Mouse (Mus musculus) stomach, embryonic 14.5 days (tissue): ENCODE measurements around the gene Trabd2b. TPM values are rescaled to one million over a fixed set of nuclear protein-coding genes. Genes with fewer than 3 reads are reported as not detected.

Experiments
- ATAC-seq: fragments of 200-750 bp; cut with Nextera tagmentation; 2 replicates; pipeline ENCODE4 v1.8.0; 2017; ENCODE audit warnings: low read depth, moderate TSS enrichment; ENCODE audit not compliant: insufficient number of reproducible peaks, insufficient read depth, low FRiP score
- H3K27ac ChIP-seq: fragments of 300-500 bp; sonication (generic); 2 replicates; pipeline ENCODE4 v1.5.1; 2014; ENCODE audit warnings: mild to moderate bottlenecking, low read length, moderate library complexity, mixed read lengths
- H3K27me3 ChIP-seq: fragments of 300-500 bp; sonication (generic); 2 replicates; pipeline ENCODE4 v1.6.1; 2014; ENCODE audit warnings: low read length, control low read depth, mixed read lengths; ENCODE audit not compliant: control insufficient read depth, insufficient read depth
- H3K36me3 ChIP-seq: fragments of 300-500 bp; sonication (generic); 2 replicates; pipeline ENCODE4 v1.6.1; 2014; ENCODE audit warnings: mild to moderate bottlenecking, control low read depth, low read length, moderate library complexity, mixed read lengths; ENCODE audit not compliant: control insufficient read depth, insufficient read depth
- H3K4me1 ChIP-seq: fragments of 300-500 bp; sonication (generic); 2 replicates; pipeline ENCODE4 v1.6.1; 2014; ENCODE audit warnings: low read length, control low read depth, mixed read lengths; ENCODE audit not compliant: control insufficient read depth, insufficient read depth
- H3K4me2 ChIP-seq: fragments of 300-500 bp; sonication (generic); replicated peaks from 2 replicates; pipeline ENCODE4 v1.6.1; 2014; ENCODE audit warnings: low read depth, low read length, control low read depth
- H3K4me3 ChIP-seq: fragments of 300-500 bp; sonication (generic); 2 replicates; pipeline ENCODE4 v1.5.1; 2014; ENCODE audit warnings: low read depth, low read length, control low read depth
- H3K9ac ChIP-seq: fragments of 300-500 bp; sonication (generic); replicated peaks from 2 replicates; pipeline ENCODE4 v1.6.1; 2014; ENCODE audit warnings: low read depth, mild to moderate bottlenecking, control low read depth, low read length, moderate library complexity, mixed read lengths
- H3K9me3 ChIP-seq: fragments of 300-500 bp; sonication (generic); 2 replicates; pipeline ENCODE4 v1.6.1; 2016; ENCODE audit warnings: low read depth, low read length, control low read depth; ENCODE audit not compliant: control insufficient read depth
- WGBS: fragments of 180-500 bp; shearing (Covaris S2); extraction: QIAGEN DNeasy Blood & Tissue Kit; methylation state at CpG from one replicate; pipeline ENCODE4 v1.1.7; 2014; 5-methylcytosine and 5-hydroxymethylcytosine counted together
- polyA plus RNA-seq: library from polyadenylated mRNA; unstranded; fragments of >200 nt; fragmentation: Nextera tagmentation; extraction: Ambion mirVana; gene quantifications from 2 replicates; pipeline ENCODE4 v1.2.1, GENCODE M21; 2014

Trabd2b gene
- polyA plus RNA-seq, 1 experiment from 2014 or later = 0.93 TPM

DNA sequence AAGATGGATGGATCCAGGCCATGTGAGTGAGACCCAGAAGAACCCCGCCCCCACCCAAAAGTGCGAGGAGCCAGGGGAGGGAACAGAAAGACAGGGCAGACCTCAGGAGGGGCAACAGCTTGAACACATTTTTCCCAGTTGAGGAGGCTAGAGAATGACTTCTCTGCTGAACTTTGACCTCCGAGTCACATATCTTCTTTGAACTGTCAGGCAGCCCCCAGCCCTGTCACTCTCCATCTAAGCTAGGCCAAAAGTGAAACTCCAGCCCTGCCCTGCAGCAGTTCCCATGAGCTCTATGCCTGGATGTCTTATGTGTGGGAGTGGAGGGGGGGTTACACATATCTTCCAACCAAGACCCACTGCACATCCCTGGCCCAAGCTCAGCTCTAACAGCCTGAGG, 244.5 kb downstream of the Trabd2b start:
- no peak for ATAC-seq
- no peaks in the 10 kb centered on the region for H3K9me3 ChIP-seq
- whole genome bisulfite sequencing = 32% methylated on average over 3 of the region's 3 CpGs

DNA sequence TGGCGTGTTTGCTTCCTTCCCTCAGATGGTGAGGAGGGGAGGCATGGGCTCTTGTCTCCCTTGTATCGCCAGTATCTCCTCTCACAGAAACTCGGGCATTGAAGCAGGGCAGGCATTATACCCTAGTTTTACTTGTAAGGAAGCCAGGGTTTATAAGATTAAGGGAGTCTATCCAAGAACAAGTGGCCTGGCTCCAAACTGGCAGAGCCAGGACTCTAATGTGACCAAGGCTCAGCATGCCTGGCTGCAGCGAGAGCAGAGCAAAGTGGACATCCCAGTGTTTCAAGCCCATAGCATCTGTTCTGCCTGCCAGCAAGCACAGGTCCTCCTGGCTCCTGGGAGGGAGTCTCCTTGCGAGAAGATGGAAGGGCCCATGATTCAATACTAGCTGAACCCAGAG, 245.1 kb downstream of the Trabd2b start:
- Histone ChIP-seq H3K27ac (no peak overlapping the region), H3K9me3 (no peaks in the 10 kb centered on the region), H3K4me3 (no peak overlapping the region), H3K27me3 (peaks cover 6% of the 10 kb centered on the region; the same call in 1 of the 2 replicates), H3K36me3 (no peaks in the 10 kb centered on the region), H3K4me2 (no peak overlapping the region), H3K9ac (no peak overlapping the region), H3K4me1 (no peaks in the 10 kb centered on the region)
- ATAC-seq = no peak
- 61% methylated on average over 5 of the region's 5 CpGs for WGBS

More for the DNA sequence above, 244.5 kb downstream of the Trabd2b start:
- no peak overlapping the region for H3K9ac ChIP-seq
- H3K27me3 ChIP-seq = peaks cover 6% of the 10 kb centered on the region; the same call in 1 of the 2 replicates
- no peak overlapping the region for H3K27ac ChIP-seq
- H3K4me2 ChIP-seq = no peak overlapping the region
- H3K4me3 ChIP-seq = no peak overlapping the region
- no peaks in the 10 kb centered on the region for H3K4me1 ChIP-seq
- no peaks in the 10 kb centered on the region for H3K36me3 ChIP-seq

DNA sequence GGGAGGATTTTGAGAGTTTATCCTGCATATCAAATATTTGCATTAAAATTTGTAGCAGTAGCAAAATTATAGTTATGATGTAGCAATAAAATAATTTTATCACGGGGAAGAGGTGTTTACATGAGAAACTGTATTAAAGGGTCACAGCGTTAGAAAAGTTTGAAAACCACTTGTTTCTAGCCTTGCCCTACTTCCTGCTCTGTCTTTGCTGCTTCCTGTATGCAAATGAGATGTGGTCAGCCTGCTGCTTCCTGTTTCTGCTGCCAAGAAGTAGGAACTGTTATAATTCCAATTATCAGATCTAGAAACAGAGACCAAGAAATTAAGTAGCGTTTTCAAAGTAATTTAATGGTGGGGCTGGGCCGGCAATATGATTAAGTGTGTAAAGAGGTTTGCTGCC, 245.9 kb downstream of the Trabd2b start:
- H3K4me2 ChIP-seq = no peak overlapping the region
- no peaks in the 10 kb centered on the region for H3K9me3 ChIP-seq
- WGBS = 83% methylated on average over 4 of the region's 4 CpGs
- H3K4me3 ChIP-seq = no peak overlapping the region
- no peaks in the 10 kb centered on the region for H3K4me1 ChIP-seq
- no peak for ATAC-seq
- no peak overlapping the region for H3K9ac ChIP-seq
- H3K27ac ChIP-seq = no peak overlapping the region
- peaks cover 6% of the 10 kb centered on the region; the same call in 1 of the 2 replicates for H3K27me3 ChIP-seq
- no peaks in the 10 kb centered on the region for H3K36me3 ChIP-seq

DNA sequence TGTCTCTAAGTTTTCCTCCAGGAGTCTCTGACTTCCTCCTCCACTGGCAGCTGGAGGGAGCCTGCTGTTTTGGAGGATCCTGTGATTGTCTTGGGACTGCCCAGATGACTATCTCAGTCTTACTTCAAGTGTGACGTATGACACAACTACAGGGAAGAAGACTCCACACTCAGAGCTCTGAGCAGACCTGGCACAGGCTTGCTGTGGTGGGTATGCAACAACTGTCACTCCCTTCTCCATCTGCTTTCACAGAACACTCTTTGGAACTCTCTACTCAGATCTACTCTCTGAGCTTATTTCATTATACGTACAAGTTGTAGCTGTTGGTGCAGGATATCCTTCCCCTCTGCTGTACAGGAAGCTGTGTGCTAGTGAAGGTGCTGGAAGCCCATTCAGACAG, 251.4 kb downstream of the Trabd2b start:
- H3K4me3 ChIP-seq = no peak overlapping the region
- no peak overlapping the region for H3K4me2 ChIP-seq
- 69% methylated on average over 2 of the region's 2 CpGs for WGBS
- no peak for ATAC-seq
- no peak overlapping the region for H3K27ac ChIP-seq
- no peaks in the 10 kb centered on the region for H3K4me1 ChIP-seq
- H3K36me3 ChIP-seq = no peaks in the 10 kb centered on the region
- no peaks in the 10 kb centered on the region for H3K9me3 ChIP-seq
- H3K9ac ChIP-seq = no peak overlapping the region
- no peaks in the 10 kb centered on the region for H3K27me3 ChIP-seq

DNA sequence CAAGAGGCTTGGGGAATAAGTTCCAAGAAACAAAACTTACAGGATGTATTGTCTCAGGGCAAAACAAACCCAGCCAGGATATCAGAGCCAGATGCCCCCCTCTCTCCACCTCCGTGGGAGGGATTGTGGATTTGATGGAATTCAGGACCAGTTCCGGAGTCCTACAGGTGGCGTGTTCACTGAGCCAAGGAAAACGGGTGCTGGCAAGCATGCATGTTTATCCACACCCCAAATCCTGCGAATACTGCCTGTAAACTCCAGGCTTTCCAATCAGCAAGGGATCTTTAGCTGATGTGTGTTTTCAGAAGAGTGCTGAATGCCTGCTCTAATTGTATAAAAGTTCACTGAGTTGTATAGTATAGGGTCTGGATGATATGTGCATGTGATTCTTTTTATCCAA, 253.4 kb downstream of the Trabd2b start:
- 0 out of 2 replicates have a peak, but pooled peaks cover 3% of the 10 kb centered on the region for H3K27me3 ChIP-seq
- no peaks in the 10 kb centered on the region for H3K9me3 ChIP-seq
- no peaks in the 10 kb centered on the region for H3K4me1 ChIP-seq
- no peak overlapping the region for H3K9ac ChIP-seq
- H3K27ac ChIP-seq = no peak overlapping the region
- no peak for ATAC-seq
- H3K4me3 ChIP-seq = no peak overlapping the region
- no peaks in the 10 kb centered on the region for H3K36me3 ChIP-seq
- WGBS = 45% methylated on average over 5 of the region's 5 CpGs
- no peak overlapping the region for H3K4me2 ChIP-seq

DNA sequence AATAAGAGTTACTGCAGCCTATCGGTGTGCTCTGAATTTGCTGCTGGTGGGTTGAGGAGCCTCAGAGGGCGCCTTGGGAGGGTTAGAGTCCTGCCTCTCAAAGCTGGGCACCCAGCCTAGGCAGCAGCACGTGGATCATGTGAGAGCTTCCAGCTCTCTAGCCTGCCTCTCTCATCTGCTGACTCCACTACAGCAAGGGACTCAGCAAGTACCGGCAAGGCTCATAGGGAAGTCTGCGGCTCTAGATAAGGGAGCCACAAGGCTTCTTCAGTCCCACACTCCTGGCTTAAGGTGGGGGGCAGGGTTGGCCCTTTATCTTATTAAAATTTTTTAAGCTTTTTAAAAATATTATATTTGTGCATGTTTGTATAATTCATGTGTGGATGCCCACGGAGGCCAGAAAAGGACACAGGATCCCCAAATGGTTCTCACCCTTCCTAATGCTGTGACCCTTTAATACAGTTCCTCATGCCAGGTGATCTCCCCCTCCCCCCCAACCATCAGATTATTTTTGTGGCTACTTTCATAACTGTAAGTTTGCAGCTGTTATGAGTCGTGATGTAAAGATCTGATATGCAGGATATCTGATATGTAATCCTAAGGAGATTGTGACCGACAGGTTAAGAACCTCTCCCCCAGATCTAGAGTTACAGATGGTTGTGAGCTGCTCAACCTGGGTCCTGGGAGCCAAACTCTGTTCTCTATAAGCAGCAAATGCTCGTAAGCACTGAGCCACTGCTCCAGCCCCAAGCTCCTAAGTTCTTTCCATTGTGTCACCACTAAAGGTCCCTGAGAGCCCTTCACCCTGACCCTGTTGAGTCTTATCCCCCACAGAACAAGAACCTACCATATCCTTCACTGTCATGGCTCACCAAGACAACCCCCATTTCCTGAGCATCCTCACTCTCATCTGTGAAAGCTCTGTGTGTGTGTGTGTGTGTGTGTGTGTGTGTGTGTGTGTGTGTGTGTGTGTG, 257.8 kb downstream of the Trabd2b start:
- Histone ChIP-seq H3K4me1 (0 out of 2 replicates have a peak, but pooled peaks cover 5% of the 10 kb centered on the region), H3K36me3 (no peaks in the 10 kb centered on the region), H3K27ac (no peak overlapping the region), H3K4me2 (no peak overlapping the region), H3K9me3 (no peaks in the 10 kb centered on the region), H3K9ac (no peak overlapping the region), H3K4me3 (no peak overlapping the region), H3K27me3 (peaks cover 26% of the 10 kb centered on the region; the same call in 1 of the 2 replicates)
- no peak for ATAC-seq
- 72% methylated on average over 9 of the region's 9 CpGs for WGBS

Other genes starting within 250 kb of the Trabd2b start
- not detected in 2 replicates for gene Skint11, start 243.3 kb upstream of the Trabd2b start, polyA plus RNA-seq